Mouse (Mus musculus): ENCODE data around the gene Carnmt1. TPM values are rescaled to one million over a fixed set of nuclear protein-coding genes. Genes with fewer than 3 reads are reported as not detected.

Gene Carnmt1
- 23.6 and 27.8 TPM in 2 replicates for polyA plus RNA-seq (2014; fragmentation: Nextera tagmentation; extraction: Ambion mirVana)

- no peaks in the 10 kb centered on the region for H3K27me3 ChIP-seq (replicated peaks; ENCODE audit: control insufficient read depth, insufficient read depth, low read length)
- H3K9me3 ChIP-seq (ENCODE audit: control insufficient read depth, low read length), result no peaks in the 10 kb centered on the region
- H3K4me1 ChIP-seq (replicated peaks; ENCODE audit: control insufficient read depth, insufficient read depth, low read length), result peaks cover 24% of the 10 kb centered on the region
- under 1% methylated on average over 49 of the region's 58 CpGs for WGBS
- DNase-seq (ENCODE audit: low spot score) (peak; percentile 97), ATAC-seq (replicated peaks; ENCODE audit: low FRiP score, low TSS enrichment, low read depth) (peak; percentile 97)
- peak within 1 kb of the TSS; percentile 86 for H3K4me3 ChIP-seq (ENCODE audit: low read depth, low read length)
- H3K36me3 ChIP-seq (ENCODE audit: control insufficient read depth, insufficient read depth, low read length), result no peaks in the 10 kb centered on the region
- H3K4me2 ChIP-seq (ENCODE audit: low read length), result peak within 1 kb of the TSS; percentile 84
- H3K27ac ChIP-seq (ENCODE audit: low read depth), result peak within 1 kb of the TSS; percentile 83
- peak within 1 kb of the TSS; percentile 81 for H3K9ac ChIP-seq (ENCODE audit: low read length)
These were observed at the start of gene Carnmt1 for GRCm38 (mm10) chr19:18670608-18671007. Gene Carnmt1, plus strand, starts transcription at chr19:18670764.

GRCm38 (mm10) chr19:18623894-18624293 lies 46.7 kb upstream of the Carnmt1 start:
- WGBS, result 66% methylated on average over 2 of the region's 2 CpGs
- Histone ChIP-seq H3K36me3 (ENCODE audit: control insufficient read depth, insufficient read depth, low read length) (no peaks in the 10 kb centered on the region), H3K9me3 (ENCODE audit: control insufficient read depth, low read length) (no peaks in the 10 kb centered on the region), H3K27me3 (replicated peaks; ENCODE audit: control insufficient read depth, insufficient read depth, low read length) (no peaks in the 10 kb centered on the region), H3K9ac (ENCODE audit: low read length) (no peak overlapping the region), H3K4me1 (replicated peaks; ENCODE audit: control insufficient read depth, insufficient read depth, low read length) (no peaks in the 10 kb centered on the region), H3K4me3 (ENCODE audit: low read depth, low read length) (no peak overlapping the region), H3K4me2 (ENCODE audit: low read length) (no peak overlapping the region), H3K27ac (ENCODE audit: low read depth) (no peak overlapping the region)
- ATAC-seq (replicated peaks; ENCODE audit: low FRiP score, low TSS enrichment, low read depth) (no peak), DNase-seq (ENCODE audit: low spot score) (no peak)

- no peak overlapping the region for H3K4me3 ChIP-seq (ENCODE audit: low read depth, low read length)
- no peak for DNase-seq (ENCODE audit: low spot score)
- WGBS, result 83% methylated on average over 1 of the region's 1 CpGs
- no peak overlapping the region for H3K27ac ChIP-seq (ENCODE audit: low read depth)
- H3K4me1 ChIP-seq (replicated peaks; ENCODE audit: control insufficient read depth, insufficient read depth, low read length), result peaks cover 3% of the 10 kb centered on the region
- H3K27me3 ChIP-seq (replicated peaks; ENCODE audit: control insufficient read depth, insufficient read depth, low read length), result no peaks in the 10 kb centered on the region
- no peak overlapping the region for H3K9ac ChIP-seq (ENCODE audit: low read length)
- no peaks in the 10 kb centered on the region for H3K36me3 ChIP-seq (ENCODE audit: control insufficient read depth, insufficient read depth, low read length)
- ATAC-seq (replicated peaks; ENCODE audit: low FRiP score, low TSS enrichment, low read depth), result no peak
- H3K4me2 ChIP-seq (ENCODE audit: low read length), result peak overlapping the region; percentile 72; the same call in 1 of the 2 replicates
- H3K9me3 ChIP-seq (ENCODE audit: control insufficient read depth, low read length), result no peaks in the 10 kb centered on the region
These were observed 41.0 kb upstream of the Carnmt1 start for GRCm38 (mm10) chr19:18629589-18629988.

GRCm38 (mm10) chr19:18630221-18631119 lies 40.1 kb upstream of the Carnmt1 start:
- WGBS, result 12% methylated on average over 17 of the region's 17 CpGs
- DNase-seq (ENCODE audit: low spot score), result peak; percentile 58
- Histone ChIP-seq H3K27me3 (replicated peaks; ENCODE audit: control insufficient read depth, insufficient read depth, low read length) (no peaks in the 10 kb centered on the region), H3K36me3 (ENCODE audit: control insufficient read depth, insufficient read depth, low read length) (no peaks in the 10 kb centered on the region), H3K4me2 (ENCODE audit: low read length) (peak overlapping the region; percentile 72), H3K27ac (ENCODE audit: low read depth) (peak overlapping the region; percentile 82), H3K9ac (ENCODE audit: low read length) (peak overlapping the region; percentile 64), H3K4me1 (replicated peaks; ENCODE audit: control insufficient read depth, insufficient read depth, low read length) (peaks cover 3% of the 10 kb centered on the region), H3K9me3 (ENCODE audit: control insufficient read depth, low read length) (no peaks in the 10 kb centered on the region), H3K4me3 (ENCODE audit: low read depth, low read length) (peak overlapping the region; percentile 76)
- ATAC-seq (replicated peaks; ENCODE audit: low FRiP score, low TSS enrichment, low read depth), result no peak

- no peaks in the 10 kb centered on the region for H3K36me3 ChIP-seq (ENCODE audit: control insufficient read depth, insufficient read depth, low read length)
- H3K9me3 ChIP-seq (ENCODE audit: control insufficient read depth, low read length), result no peaks in the 10 kb centered on the region
- ATAC-seq (replicated peaks; ENCODE audit: low FRiP score, low TSS enrichment, low read depth), result peak; percentile 61
- H3K4me2 ChIP-seq (ENCODE audit: low read length), result peak overlapping the region; percentile 72
- peak overlapping the region; percentile 76 for H3K4me3 ChIP-seq (ENCODE audit: low read depth, low read length)
- H3K27me3 ChIP-seq (replicated peaks; ENCODE audit: control insufficient read depth, insufficient read depth, low read length), result no peaks in the 10 kb centered on the region
- peak; percentile 91 for DNase-seq (ENCODE audit: low spot score)
- H3K4me1 ChIP-seq (replicated peaks; ENCODE audit: control insufficient read depth, insufficient read depth, low read length), result peaks cover 3% of the 10 kb centered on the region
- WGBS, result under 1% methylated on average over 40 of the region's 40 CpGs
- H3K9ac ChIP-seq (ENCODE audit: low read length), result peak overlapping the region; percentile 64
- peak overlapping the region; percentile 82 for H3K27ac ChIP-seq (ENCODE audit: low read depth)
These were observed 39.4 kb upstream of the Carnmt1 start for GRCm38 (mm10) chr19:18631161-18631643.

GRCm38 (mm10) chr19:18631644-18632219 lies 38.8 kb upstream of the Carnmt1 start, which contains the start of the genes Ostf1 and Nmrk1:
Gene Ostf1, minus strand, starts transcription at chr19:18631823.
Gene Nmrk1, plus strand, starts transcription at chr19:18631950.
- WGBS, result 1% methylated on average over 50 of the region's 51 CpGs
- H3K36me3 ChIP-seq (ENCODE audit: control insufficient read depth, insufficient read depth, low read length), result no peaks in the 10 kb centered on the region
- no peaks in the 10 kb centered on the region for H3K9me3 ChIP-seq (ENCODE audit: control insufficient read depth, low read length)
- H3K4me3 ChIP-seq (ENCODE audit: low read depth, low read length), result peak within 1 kb of the TSS; percentile 76
- peaks cover 3% of the 10 kb centered on the region for H3K4me1 ChIP-seq (replicated peaks; ENCODE audit: control insufficient read depth, insufficient read depth, low read length)
- peak within 1 kb of the TSS; percentile 82 for H3K27ac ChIP-seq (ENCODE audit: low read depth)
- peak; percentile 97 for DNase-seq (ENCODE audit: low spot score)
- no peaks in the 10 kb centered on the region for H3K27me3 ChIP-seq (replicated peaks; ENCODE audit: control insufficient read depth, insufficient read depth, low read length)
- ATAC-seq (replicated peaks; ENCODE audit: low FRiP score, low TSS enrichment, low read depth), result peak; percentile 98
- H3K9ac ChIP-seq (ENCODE audit: low read length), result peak within 1 kb of the TSS; percentile 64
- peak within 1 kb of the TSS; percentile 72 for H3K4me2 ChIP-seq (ENCODE audit: low read length)

- no peak overlapping the region for H3K27ac ChIP-seq (ENCODE audit: low read depth)
- no peak for ATAC-seq (replicated peaks; ENCODE audit: low FRiP score, low TSS enrichment, low read depth)
- no peaks in the 10 kb centered on the region for H3K9me3 ChIP-seq (ENCODE audit: control insufficient read depth, low read length)
- peak overlapping the region; percentile 29 for H3K9ac ChIP-seq (ENCODE audit: low read length)
- H3K4me1 ChIP-seq (replicated peaks; ENCODE audit: control insufficient read depth, insufficient read depth, low read length), result peaks cover 3% of the 10 kb centered on the region
- H3K36me3 ChIP-seq (ENCODE audit: control insufficient read depth, insufficient read depth, low read length), result no peaks in the 10 kb centered on the region
- peak overlapping the region; percentile 76 for H3K4me3 ChIP-seq (ENCODE audit: low read depth, low read length)
- no peaks in the 10 kb centered on the region for H3K27me3 ChIP-seq (replicated peaks; ENCODE audit: control insufficient read depth, insufficient read depth, low read length)
- no peak for DNase-seq (ENCODE audit: low spot score)
- peak overlapping the region; percentile 72 for H3K4me2 ChIP-seq (ENCODE audit: low read length)
- 59% methylated on average over 13 of the region's 13 CpGs for WGBS
These were observed 38.1 kb upstream of the Carnmt1 start for GRCm38 (mm10) chr19:18632231-18633185.

GRCm38 (mm10) chr19:18637954-18638353 lies 32.6 kb upstream of the Carnmt1 start:
- Histone ChIP-seq H3K36me3 (ENCODE audit: control insufficient read depth, insufficient read depth, low read length) (no peaks in the 10 kb centered on the region; the same call in 1 of the 2 replicates), H3K4me1 (replicated peaks; ENCODE audit: control insufficient read depth, insufficient read depth, low read length) (no peaks in the 10 kb centered on the region), H3K4me2 (ENCODE audit: low read length) (no peak overlapping the region), H3K27me3 (replicated peaks; ENCODE audit: control insufficient read depth, insufficient read depth, low read length) (no peaks in the 10 kb centered on the region), H3K9ac (ENCODE audit: low read length) (no peak overlapping the region), H3K4me3 (ENCODE audit: low read depth, low read length) (no peak overlapping the region), H3K9me3 (ENCODE audit: control insufficient read depth, low read length) (no peaks in the 10 kb centered on the region), H3K27ac (ENCODE audit: low read depth) (no peak overlapping the region)
- WGBS, result 85% methylated on average over 5 of the region's 5 CpGs
- no peak for DNase-seq (ENCODE audit: low spot score)
- no peak for ATAC-seq (replicated peaks; ENCODE audit: low FRiP score, low TSS enrichment, low read depth)

Data from intestine, embryonic 14.5 days (tissue).